Mouse (Mus musculus) lung, postnatal 0 days (tissue): ENCODE results near the gene Vstm4.

Source experiments
- CTCF ChIP-seq: IDR thresholded peaks from 2 replicates; pipeline ENCODE4 v1.5.1; 2016; ENCODE audit warnings: antibody characterized with exemption, mild to moderate bottlenecking
- EP300 ChIP-seq: IDR thresholded peaks from 2 replicates; pipeline ENCODE4 v1.6.1; 2016; ENCODE audit warnings: antibody characterized with exemption, mild to moderate bottlenecking, control low read depth

GRCm38 (mm10) chr14:32877549-32877948 lies 21.0 kb downstream of the Vstm4 start:
- TF ChIP-seq CTCF, result no peak
- no peak for TF ChIP-seq EP300
